Comparison of ENCODE assay signal across 9 mouse cellular contexts in the genomic region with DNA sequence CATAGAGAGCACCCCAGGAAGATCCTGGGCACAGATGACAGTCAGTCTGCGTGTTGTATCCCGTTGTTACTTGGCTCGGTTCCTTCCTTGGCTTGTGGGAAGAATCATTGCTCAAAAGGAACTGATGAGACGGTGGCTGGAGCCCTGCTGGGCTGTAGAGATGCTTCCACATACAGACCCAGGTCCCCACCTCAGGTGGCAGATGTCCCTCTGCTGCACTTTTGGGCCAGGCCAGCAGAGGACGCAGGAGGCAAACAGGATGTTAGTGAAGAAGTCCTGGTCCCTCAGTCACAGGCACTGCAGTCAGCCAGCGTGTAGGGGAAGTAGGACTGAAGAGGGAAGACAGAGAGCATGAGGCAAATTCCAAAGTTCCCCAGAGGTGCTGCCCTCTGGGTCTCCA. TPM values are rescaled to one million over a fixed set of nuclear protein-coding genes. Genes with fewer than 3 reads are reported as not detected.
DNase-seq lines count a peak whose midpoint lies in the region; ATAC-seq and TF ChIP-seq lines count a peak whose summit lies in the region.
"Had no signal": no experiment of that assay in that cellular context is flagged by ENCODE, and none has a peak within 500 bp of the region (broad histone marks: within the 10 kb centered on the region; RNA-seq: fewer than 3 reads in every experiment).

No protein-coding gene starts in this region.

- H3K4me1 ChIP-seq in thymus, adult 2 months (replicated peaks; ENCODE audit: control insufficient read depth, insufficient read depth, low read length), result no peaks in the 10 kb centered on the region

- no peak for TF ChIP-seq POLR2A in thymus, adult 2 months (IDR thresholded peaks at IDR 0.05; ENCODE audit: control insufficient read depth, extremely low read depth, insufficient read depth, low read length, poor library complexity)

- DNase-seq in frontal cortex, postnatal 10 days (ENCODE audit: low spot score in 2 of 2), result peak; percentile 32 to 44
- DNase-seq in thymus, adult 2 months, result peak; percentile 23
- DNase-seq in thymus, adult 18-20 months, result no peak
- peak; percentile 45 for DNase-seq in heart, postnatal 4 days
- DNase-seq in lung, postnatal 4 days, result peak; percentile 58 to 70
- no peak for DNase-seq in ovary, postnatal 10 days (ENCODE audit: low spot score)
- no peak for DNase-seq in embryo, embryonic 10.5 days (ENCODE audit: low spot score)

- 85% methylated on average over 6 of the region's 6 CpGs for WGBS in thymus, adult 2 months

- no peaks in the 10 kb centered on the region for H3K27me3 ChIP-seq in thymus, adult 2 months (ENCODE audit: control insufficient read depth, insufficient read depth, low read length)
- H3K27me3 ChIP-seq: lung, embryonic 15.5 days had no signal

- no peak for ATAC-seq in frontal cortex, adult (ENCODE audit: low TSS enrichment)

- no peak; the same call in 1 of the 2 replicates for TF ChIP-seq CTCF in thymus, adult 2 months (IDR thresholded peaks at IDR 0.05; ENCODE audit: borderline replicate concordance, control insufficient read depth, extremely low read depth, insufficient read depth, low read length, poor library complexity)

- no peak overlapping the region for H3K27ac ChIP-seq in thymus, adult 2 months (ENCODE audit: control insufficient read depth, insufficient read depth, low read length)
- H3K27ac ChIP-seq: lung, embryonic 15.5 days had no signal

- H3K36me3 ChIP-seq in thymus, adult 2 months (ENCODE audit: control insufficient read depth, insufficient read depth, low read length), result peaks cover 38% of the 10 kb centered on the region

- H3K4me3 ChIP-seq in thymus, adult 2 months (ENCODE audit: control insufficient read depth, insufficient read depth, low read length), result no peak overlapping the region
- H3K4me3 ChIP-seq: lung, embryonic 15.5 days had no signal

RNA-seq across cellular contexts. Expression of a gene that starts 4.2 kb away (rescaled TPM):
- polyA plus RNA-seq in thymus, adult 2 months (2012; rRNA removed), result 62.3 and 67.4 TPM in 2 replicates
- 10 to 100 TPM; 18.8 to 18.9 TPM for total RNA-seq in heart, postnatal 4 days (2021)

RNA-seq across cellular contexts. Expression of a gene that starts 20.7 kb away (rescaled TPM):
- 1.4 and 1.7 TPM in 2 replicates for polyA plus RNA-seq in thymus, adult 2 months (2012; rRNA removed)
- under 1 TPM; 0.33 to 0.34 TPM for total RNA-seq in heart, postnatal 4 days (2021)

RNA-seq across cellular contexts. Expression of a gene that starts 31.2 kb away (rescaled TPM):
- polyA plus RNA-seq in thymus, adult 2 months (2012; rRNA removed), result 3.2 and 3.7 TPM in 2 replicates
- total RNA-seq in heart, postnatal 4 days (2021), result 1 to 10 TPM; 1.1 to 1.4 TPM

Comparison
In these comparisons a context has a peak if more than half of its experiments do, and no peak if none do; other contexts are left out.
1. DNase-seq: peak in frontal cortex, postnatal 10 days (2 of 2), thymus, adult 2 months (single experiment), heart, postnatal 4 days (single experiment) and lung, postnatal 4 days (2 of 2); none in thymus, adult 18-20 months (0 of 2), ovary, postnatal 10 days (single experiment) and embryo, embryonic 10.5 days (single experiment).